Mouse (Mus musculus) left cerebral cortex, adult 2 months (tissue): ENCODE results near the gene Ntsr1. TPM values are rescaled to one million over a fixed set of nuclear protein-coding genes. Genes with fewer than 3 reads are reported as not detected.

Experiments
- DNase-seq, 2 experiments: peaks; one replicate each; pipeline ENCODE4 v3.0.0; 2021 to 2022; ENCODE audit warnings: low spot score in 2 of 2, mixed read lengths in 1 of 2; ENCODE audit errors: extremely low spot score in 1 of 2
- H3K27ac ChIP-seq: fragments of 200-600 bp; 2 replicates; pipeline ENCODE4 v1.8.1; 2022
- H3K4me3 ChIP-seq: fragments of 200-600 bp; 2 replicates; pipeline ENCODE4 v1.8.1; 2022
- CTCF ChIP-seq: fragments of 200-600 bp; IDR thresholded peaks from 2 replicates; pipeline ENCODE4 v1.8.1; 2022; ENCODE audit warnings: antibody characterized with exemption, mild to moderate bottlenecking, moderate library complexity
- intact Hi-C: fragments of 180-260 bp; cut with DNase I; formaldehyde crosslinking; loops from one replicate; pipeline ENCODE4 v1.15.1; 2025
- total RNA-seq, 2 experiments: library from RNA; stranded (reverse); gene quantifications; 2 replicates each; pipeline ENCODE4 v1.2.3; 2021

The Ntsr1 gene
- total RNA-seq, 2 experiments from 2014 or later = 6.0 to 7.9 TPM

- TF ChIP-seq CTCF = no peak
- intact Hi-C loops = no loop called here
These were observed 33.5 kb downstream of the Ntsr1 start for GRCm38 (mm10) chr2:180533237-180533636.

GRCm38 (mm10) chr2:180543675-180544074 lies 43.9 kb downstream of the Ntsr1 start:
- no peak for TF ChIP-seq CTCF
- no peak overlapping the region for H3K27ac ChIP-seq
- DNase-seq = no peak
- intact Hi-C loops = no loop called here
- no peak overlapping the region for H3K4me3 ChIP-seq

More at GRCm38 (mm10) chr2:180533237-180533636, 33.5 kb downstream of the Ntsr1 start:
- Histone ChIP-seq H3K27ac (no peak overlapping the region), H3K4me3 (no peak overlapping the region)
- DNase-seq = no peak

- intact Hi-C loops = no loop called here
- TF ChIP-seq CTCF = no peak
- H3K27ac ChIP-seq = no peak overlapping the region
- no peak overlapping the region for H3K4me3 ChIP-seq
- DNase-seq = no peak
These were observed 45.3 kb downstream of the Ntsr1 start for GRCm38 (mm10) chr2:180545046-180545445.

GRCm38 (mm10) chr2:180547384-180548106 lies 47.8 kb downstream of the Ntsr1 start:
- TF ChIP-seq CTCF = no peak
- Histone ChIP-seq H3K4me3 (no peak overlapping the region), H3K27ac (no peak overlapping the region)
- DNase-seq = peak in 1 of 2 experiments; percentile 22
- intact Hi-C loops = no loop called here

GRCm38 (mm10) chr2:180552340-180552739 lies 52.6 kb downstream of the Ntsr1 start:
- DNase-seq = no peak
- H3K27ac ChIP-seq = no peak overlapping the region
- intact Hi-C loops = no loop called here
- no peak overlapping the region for H3K4me3 ChIP-seq
- TF ChIP-seq CTCF = no peak

GRCm38 (mm10) chr2:180555219-180555618 lies 55.4 kb downstream of the Ntsr1 start:
- no peak overlapping the region for H3K4me3 ChIP-seq
- DNase-seq = no peak
- peak; percentile 42 for TF ChIP-seq CTCF
- H3K27ac ChIP-seq = no peak overlapping the region
- intact Hi-C loops = no loop called here

- DNase-seq = no peak
- no peak for TF ChIP-seq CTCF
- Histone ChIP-seq H3K27ac (no peak overlapping the region), H3K4me3 (no peak overlapping the region)
- intact Hi-C loops = no loop called here
These were observed 56.7 kb downstream of the Ntsr1 start for GRCm38 (mm10) chr2:180556470-180556869.

- TF ChIP-seq CTCF = peak; percentile 54
- Histone ChIP-seq H3K4me3 (no peak overlapping the region), H3K27ac (no peak overlapping the region)
- DNase-seq = no peak
- intact Hi-C loops = loop anchor here (2.0 to 5.0 kb wide), 2 partner anchors 87 to 193 kb away; no protein-coding TSS in a partner anchor
These were observed 60.5 kb downstream of the Ntsr1 start for GRCm38 (mm10) chr2:180560245-180560644.

- no peak for DNase-seq
- H3K27ac ChIP-seq = no peak overlapping the region
- intact Hi-C loops = loop anchor here (5.0 kb wide), 1 partner anchor 195 kb away; no protein-coding TSS in a partner anchor
- H3K4me3 ChIP-seq = no peak overlapping the region
- TF ChIP-seq CTCF = no peak; the same call in 1 of the 2 replicates
These were observed 62.4 kb downstream of the Ntsr1 start for GRCm38 (mm10) chr2:180562146-180562545.

- Histone ChIP-seq H3K4me3 (no peak overlapping the region), H3K27ac (no peak overlapping the region)
- intact Hi-C loops = loop anchor here (5.0 kb wide), 1 partner anchor 196 kb away; no protein-coding TSS in a partner anchor
- no peak for TF ChIP-seq CTCF
- no peak for DNase-seq
These were observed 63.5 kb downstream of the Ntsr1 start for GRCm38 (mm10) chr2:180563296-180563695.

GRCm38 (mm10) chr2:180563841-180564240 lies 64.1 kb downstream of the Ntsr1 start:
- no peak overlapping the region for H3K27ac ChIP-seq
- no peak overlapping the region for H3K4me3 ChIP-seq
- DNase-seq = no peak
- intact Hi-C loops = loop anchor here (5.0 kb wide), 1 partner anchor 197 kb away; no protein-coding TSS in a partner anchor
- TF ChIP-seq CTCF = no peak

GRCm38 (mm10) chr2:180566240-180566913 lies 66.6 kb downstream of the Ntsr1 start:
- intact Hi-C loops = no loop called here
- no peak for DNase-seq
- TF ChIP-seq CTCF = peak; percentile 69
- no peak overlapping the region for H3K27ac ChIP-seq
- no peak overlapping the region for H3K4me3 ChIP-seq
